Comparison of ENCODE assay signal across 22 mouse cellular contexts in the genomic region with DNA sequence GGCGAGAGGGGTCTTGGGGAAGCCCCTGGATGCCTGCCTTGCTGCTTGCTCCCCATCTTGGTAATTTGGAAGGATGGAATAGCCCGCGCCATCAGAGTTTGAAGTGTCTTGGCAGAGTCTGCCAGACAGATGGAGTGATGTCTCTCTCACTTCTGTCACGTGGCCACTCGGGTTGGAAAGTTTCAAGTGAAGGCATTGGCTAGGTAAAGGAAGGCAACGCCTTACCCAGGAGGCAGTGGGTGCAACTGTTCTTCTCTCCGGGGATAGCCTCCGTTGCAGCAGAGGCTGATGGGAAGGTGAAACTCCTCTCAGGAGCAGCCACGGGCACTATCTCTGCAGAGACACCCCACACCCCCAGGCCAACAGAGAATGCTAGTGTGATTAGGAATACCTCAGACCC. TPM values are rescaled to one million over a fixed set of nuclear protein-coding genes. Genes with fewer than 3 reads are reported as not detected.
DNase-seq lines count a peak whose midpoint lies in the region; ATAC-seq and TF ChIP-seq lines count a peak whose summit lies in the region.
"Had no signal": no experiment of that assay in that cellular context is flagged by ENCODE, and none has a peak within 500 bp of the region (broad histone marks: within the 10 kb centered on the region; RNA-seq: fewer than 3 reads in every experiment).

No protein-coding gene starts in this region.

- no peaks in the 10 kb centered on the region for H3K4me1 ChIP-seq in forebrain, embryonic 14.5 days (ENCODE audit: control insufficient read depth, insufficient read depth, low read length)
- H3K4me1 ChIP-seq in forebrain, embryonic 12.5 days: no peaks in the 10 kb centered on the region
- peaks cover 9% of the 10 kb centered on the region; the same call in 1 of the 2 replicates for H3K4me1 ChIP-seq in liver, embryonic 13.5 days (replicated peaks)
- peaks cover 5% of the 10 kb centered on the region for H3K4me1 ChIP-seq in liver, postnatal 0 days (ENCODE audit: insufficient read depth)
- H3K4me1 ChIP-seq: hindbrain, embryonic 15.5 days; midbrain, embryonic 12.5 days had no signal

- no peak overlapping the region for H3K4me3 ChIP-seq in forebrain, embryonic 14.5 days (ENCODE audit: low read depth, low read length)
- H3K4me3 ChIP-seq in forebrain, embryonic 12.5 days (replicated peaks): no peak overlapping the region
- no peak overlapping the region for H3K4me3 ChIP-seq in liver, embryonic 13.5 days (replicated peaks)
- H3K4me3 ChIP-seq in liver, postnatal 0 days (ENCODE audit: low read depth, low read length): no peak overlapping the region
- H3K4me3 ChIP-seq: hindbrain, embryonic 15.5 days; midbrain, embryonic 12.5 days had no signal

- ATAC-seq in forebrain, embryonic 14.5 days: no peak; the same call in 1 of the 2 replicates
- no peak for ATAC-seq in forebrain, embryonic 12.5 days (ENCODE audit: low FRiP score)
- no peak for ATAC-seq in liver, embryonic 13.5 days (ENCODE audit: low read depth)
- ATAC-seq in liver, postnatal 0 days: no peak
- ATAC-seq: activated CD4-positive, CD25-positive, alpha-beta regulatory T cell, adult 4 months had no signal

- H3K27ac ChIP-seq in forebrain, embryonic 14.5 days (ENCODE audit: low read depth, low read length): no peak overlapping the region
- H3K27ac ChIP-seq in forebrain, embryonic 12.5 days: no peak overlapping the region
- 0 out of 2 replicates have a peak overlapping the region, but pooled peaks have one; percentile 73 for H3K27ac ChIP-seq in liver, embryonic 13.5 days
- H3K27ac ChIP-seq in liver, postnatal 0 days (ENCODE audit: low read depth): no peak overlapping the region
- H3K27ac ChIP-seq: hindbrain, embryonic 15.5 days; midbrain, embryonic 12.5 days had no signal

- 69% methylated on average over 9 of the region's 9 CpGs for WGBS in forebrain, embryonic 14.5 days
- 76% methylated on average over 9 of the region's 9 CpGs for WGBS in forebrain, embryonic 12.5 days
- 50% methylated on average over 9 of the region's 9 CpGs for WGBS in liver, embryonic 13.5 days (ENCODE audit: insufficient replicate concordance)
- WGBS in liver, postnatal 0 days (ENCODE audit: insufficient replicate concordance): 67% methylated on average over 9 of the region's 9 CpGs

- no peak for TF ChIP-seq EP300 in liver, postnatal 0 days (IDR thresholded peaks at IDR 0.05; ENCODE audit: low read depth)

- no peaks in the 10 kb centered on the region for H3K9me3 ChIP-seq in forebrain, embryonic 14.5 days (replicated peaks; ENCODE audit: control insufficient read depth, low read length)
- H3K9me3 ChIP-seq in forebrain, embryonic 12.5 days: no peaks in the 10 kb centered on the region
- no peaks in the 10 kb centered on the region for H3K9me3 ChIP-seq in liver, embryonic 13.5 days (replicated peaks)
- no peaks in the 10 kb centered on the region for H3K9me3 ChIP-seq in liver, postnatal 0 days (ENCODE audit: low read length)
- H3K9me3 ChIP-seq: hindbrain, embryonic 15.5 days; midbrain, embryonic 12.5 days had no signal

- TF ChIP-seq CTCF in liver, postnatal 0 days (IDR thresholded peaks at IDR 0.05; ENCODE audit: low read depth): no peak

- peak; percentile 56 for DNase-seq in forebrain, embryonic 14.5 days (ENCODE audit: low spot score)
- no peak for DNase-seq in liver, embryonic 13.5 days
- no peak for DNase-seq in liver, postnatal 0 days
- DNase-seq in NIH3T3 (ENCODE audit: low read depth): peak; percentile 9
- DNase-seq in cerebellum, postnatal 14 days: peak; percentile 55 to 70
- no peak for DNase-seq in embryo, embryonic 9.5 days (ENCODE audit: extremely low spot score)
- no peak for DNase-seq in heart, postnatal 14 days
- DNase-seq: adrenal gland, postnatal 36 days; kidney, adult 2 months; lung, embryonic 14.5 days; right cerebral cortex, postnatal 14 days had no signal

- H3K4me2 ChIP-seq in forebrain, embryonic 14.5 days (ENCODE audit: low read length): no peak overlapping the region
- no peak overlapping the region for H3K4me2 ChIP-seq in forebrain, embryonic 12.5 days
- H3K4me2 ChIP-seq in liver, embryonic 13.5 days: no peak overlapping the region
- no peak overlapping the region for H3K4me2 ChIP-seq in liver, postnatal 0 days (ENCODE audit: low read depth, low read length)
- H3K4me2 ChIP-seq: hindbrain, embryonic 15.5 days; lung, embryonic 14.5 days; midbrain, embryonic 12.5 days had no signal

- intact Hi-C loops in heart, postnatal 14 days (cut with DNase I): no loop called here

- no peak overlapping the region for H3K9ac ChIP-seq in forebrain, embryonic 14.5 days (ENCODE audit: low read length)
- no peak overlapping the region for H3K9ac ChIP-seq in forebrain, embryonic 12.5 days
- no peak overlapping the region for H3K9ac ChIP-seq in liver, embryonic 13.5 days
- no peak overlapping the region for H3K9ac ChIP-seq in liver, postnatal 0 days (replicated peaks)
- H3K9ac ChIP-seq: hindbrain, embryonic 15.5 days; lung, embryonic 14.5 days; midbrain, embryonic 12.5 days had no signal

- H3K36me3 ChIP-seq in forebrain, embryonic 14.5 days (ENCODE audit: control insufficient read depth, insufficient read depth, low read length): no peaks in the 10 kb centered on the region
- no peaks in the 10 kb centered on the region for H3K36me3 ChIP-seq in forebrain, embryonic 12.5 days (replicated peaks)
- H3K36me3 ChIP-seq in liver, embryonic 13.5 days: no peaks in the 10 kb centered on the region
- H3K36me3 ChIP-seq in liver, postnatal 0 days (replicated peaks; ENCODE audit: insufficient read depth, low read length): no peaks in the 10 kb centered on the region
- H3K36me3 ChIP-seq: hindbrain, embryonic 15.5 days; midbrain, embryonic 12.5 days had no signal

- H3K27me3 ChIP-seq in forebrain, embryonic 14.5 days (replicated peaks; ENCODE audit: control insufficient read depth, insufficient read depth, low read length): no peaks in the 10 kb centered on the region
- peaks cover 9% of the 10 kb centered on the region; the same call in 1 of the 2 replicates for H3K27me3 ChIP-seq in forebrain, embryonic 12.5 days
- peaks cover 3% of the 10 kb centered on the region; the same call in 1 of the 2 replicates for H3K27me3 ChIP-seq in liver, embryonic 13.5 days
- no peaks in the 10 kb centered on the region for H3K27me3 ChIP-seq in liver, postnatal 0 days (ENCODE audit: insufficient read depth, low read length)

RNA-seq across cellular contexts. Expression of gene Saa3, which starts 5.0 kb away (rescaled TPM):
- polyA plus RNA-seq in forebrain, embryonic 14.5 days (2014; fragmentation: Nextera tagmentation; extraction: Ambion mirVana): 0.34 TPM in 1 of 2 replicates, not detected in the other
- polyA plus RNA-seq in forebrain, embryonic 12.5 days (2016; fragmentation: Nextera tagmentation; extraction: Ambion mirVana): not detected in 2 replicates
- polyA plus RNA-seq in liver, embryonic 13.5 days (2015; fragmentation: Nextera tagmentation; extraction: Ambion mirVana): 1.1 and 1.2 TPM in 2 replicates
- 5.4 and 11.9 TPM in 2 replicates for polyA plus RNA-seq in liver, postnatal 0 days (2015; fragmentation: Nextera tagmentation; extraction: Ambion mirVana)
- 1 to 10 TPM; 1.6 TPM for total RNA-seq in heart, postnatal 14 days (2021)
- total RNA-seq: common myeloid progenitor, adult 5-6 weeks; granulocyte monocyte progenitor cell, adult 5-6 weeks; layer of hippocampus, adult 18-20 months; left cerebral cortex, postnatal 10 days had no signal
- polyA plus RNA-seq: activated CD4-positive, CD25-positive, alpha-beta regulatory T cell, adult 4 months had no signal

RNA-seq across cellular contexts. Expression of gene Saal1, which starts 10.0 kb away (rescaled TPM):
- 24.4 and 25.2 TPM in 2 replicates for polyA plus RNA-seq in forebrain, embryonic 14.5 days (2014; fragmentation: Nextera tagmentation; extraction: Ambion mirVana)
- 37.0 and 37.2 TPM in 2 replicates for polyA plus RNA-seq in forebrain, embryonic 12.5 days (2016; fragmentation: Nextera tagmentation; extraction: Ambion mirVana)
- polyA plus RNA-seq in liver, embryonic 13.5 days (2015; fragmentation: Nextera tagmentation; extraction: Ambion mirVana): 17.2 and 20.3 TPM in 2 replicates
- polyA plus RNA-seq in liver, postnatal 0 days (2015; fragmentation: Nextera tagmentation; extraction: Ambion mirVana): 6.5 and 6.9 TPM in 2 replicates
- 1 to 10 TPM; 4.2 to 4.3 TPM for total RNA-seq in heart, postnatal 14 days (2021)

RNA-seq across cellular contexts. Expression of gene Saa4, which starts 11.9 kb away (rescaled TPM):
- not detected in 2 replicates for polyA plus RNA-seq in forebrain, embryonic 14.5 days (2014; fragmentation: Nextera tagmentation; extraction: Ambion mirVana)
- not detected in 2 replicates for polyA plus RNA-seq in forebrain, embryonic 12.5 days (2016; fragmentation: Nextera tagmentation; extraction: Ambion mirVana)
- 2.7 and 3.6 TPM in 2 replicates for polyA plus RNA-seq in liver, embryonic 13.5 days (2015; fragmentation: Nextera tagmentation; extraction: Ambion mirVana)
- 2.3 and 2.4 TPM in 2 replicates for polyA plus RNA-seq in liver, postnatal 0 days (2015; fragmentation: Nextera tagmentation; extraction: Ambion mirVana)
- not detected for total RNA-seq in heart, postnatal 14 days (2021)
- total RNA-seq: common myeloid progenitor, adult 5-6 weeks; ES-E14; granulocyte monocyte progenitor cell, adult 5-6 weeks; layer of hippocampus, adult 18-20 months; left cerebral cortex, postnatal 10 days had no signal
- polyA plus RNA-seq: activated CD4-positive, CD25-positive, alpha-beta regulatory T cell, adult 4 months; embryonic facial prominence, embryonic 14.5 days; heart, postnatal 0 days; hindbrain, embryonic 15.5 days; kidney, adult 2 months; lung, embryonic 14.5 days; midbrain, embryonic 12.5 days had no signal

RNA-seq across cellular contexts. Expression of gene Saa1, which starts 22.3 kb away (rescaled TPM):
- polyA plus RNA-seq in forebrain, embryonic 14.5 days (2014; fragmentation: Nextera tagmentation; extraction: Ambion mirVana): not detected in 2 replicates
- polyA plus RNA-seq in forebrain, embryonic 12.5 days (2016; fragmentation: Nextera tagmentation; extraction: Ambion mirVana): not detected in 2 replicates
- polyA plus RNA-seq in liver, embryonic 13.5 days (2015; fragmentation: Nextera tagmentation; extraction: Ambion mirVana): 0.23 TPM in 1 of 2 replicates, not detected in the other
- polyA plus RNA-seq in liver, postnatal 0 days (2015; fragmentation: Nextera tagmentation; extraction: Ambion mirVana): 0.38 and 0.63 TPM in 2 replicates
- not detected for total RNA-seq in heart, postnatal 14 days (2021)
- total RNA-seq: common myeloid progenitor, adult 5-6 weeks; ES-E14; granulocyte monocyte progenitor cell, adult 5-6 weeks; layer of hippocampus, adult 18-20 months; left cerebral cortex, postnatal 10 days had no signal
- polyA plus RNA-seq: embryonic facial prominence, embryonic 14.5 days; heart, postnatal 0 days; hindbrain, embryonic 15.5 days; kidney, adult 2 months; lung, embryonic 14.5 days; midbrain, embryonic 12.5 days had no signal

RNA-seq across cellular contexts. Expression of gene Saa2, which starts 31.1 kb away (rescaled TPM):
- polyA plus RNA-seq in forebrain, embryonic 14.5 days (2014; fragmentation: Nextera tagmentation; extraction: Ambion mirVana): not detected in 2 replicates
- polyA plus RNA-seq in forebrain, embryonic 12.5 days (2016; fragmentation: Nextera tagmentation; extraction: Ambion mirVana): not detected in 2 replicates
- not detected in 2 replicates for polyA plus RNA-seq in liver, embryonic 13.5 days (2015; fragmentation: Nextera tagmentation; extraction: Ambion mirVana)
- 0.19 and 0.25 TPM in 2 replicates for polyA plus RNA-seq in liver, postnatal 0 days (2015; fragmentation: Nextera tagmentation; extraction: Ambion mirVana)
- not detected for total RNA-seq in heart, postnatal 14 days (2021)
- total RNA-seq: common myeloid progenitor, adult 5-6 weeks; ES-E14; granulocyte monocyte progenitor cell, adult 5-6 weeks; layer of hippocampus, adult 18-20 months; left cerebral cortex, postnatal 10 days had no signal
- polyA plus RNA-seq: embryonic facial prominence, embryonic 14.5 days; heart, postnatal 0 days; kidney, adult 2 months; lung, embryonic 14.5 days; midbrain, embryonic 12.5 days had no signal

Comparison
In these comparisons a context has a peak if more than half of its experiments do, and no peak if none do; other contexts are left out.
1. DNase-seq: peak in forebrain, embryonic 14.5 days (single experiment), NIH3T3 (single experiment) and cerebellum, postnatal 14 days (2 of 2); none in liver, embryonic 13.5 days (single experiment), liver, postnatal 0 days (single experiment), embryo, embryonic 9.5 days (single experiment) and heart, postnatal 14 days (0 of 2).